Mouse (Mus musculus): Measurements from ENCODE around the gene Ufl1. TPM values are rescaled to one million over a fixed set of nuclear protein-coding genes. Genes with fewer than 3 reads are reported as not detected.
"Not testable (repeated sequence)": the region's sequence is repeated elsewhere in the genome, so short reads cannot be mapped to it uniquely, and the experiment has no call there.

The Ufl1 gene
- 10 to 100 TPM; 30.8 to 41.0 TPM for total RNA-seq (2021)
- long read RNA-seq, experiment 1, full-length matches to known transcripts: 19 of 30 reads
- long read RNA-seq, experiment 1, partial matches to known transcripts: 5 of 30 reads
- long read RNA-seq, experiment 1, other reads (novel, unspliced or antisense): 6 of 30 reads
- long read RNA-seq, experiment 2, full-length matches to known transcripts: 4 of 8 reads
- long read RNA-seq, experiment 2, partial matches to known transcripts: 0 of 8 reads
- long read RNA-seq, experiment 2, other reads (novel, unspliced or antisense): 4 of 8 reads

DNA sequence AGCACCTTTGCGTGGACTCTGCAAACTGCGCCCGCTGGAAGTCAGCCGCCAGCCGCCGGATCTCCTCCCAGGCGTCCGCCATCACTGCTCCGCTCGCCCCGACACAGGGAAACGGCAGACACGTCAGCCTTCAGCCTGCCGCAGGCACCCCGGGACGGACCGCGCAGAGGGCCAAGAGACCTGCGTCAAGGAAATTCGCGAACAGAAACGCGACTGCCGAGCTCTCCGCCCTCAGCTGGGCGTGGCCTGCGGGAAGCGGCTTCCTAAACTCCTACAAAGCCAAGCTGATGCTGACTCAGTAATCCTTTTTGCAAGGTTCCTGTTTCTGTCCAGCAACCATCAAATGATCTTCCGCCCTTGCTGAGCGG lies at the start of gene Ufl1:
Gene Ufl1, minus strand, starts transcription at position 151 of the 368 bp plus-strand sequence.
- peak; percentile 99 for DNase-seq

DNA sequence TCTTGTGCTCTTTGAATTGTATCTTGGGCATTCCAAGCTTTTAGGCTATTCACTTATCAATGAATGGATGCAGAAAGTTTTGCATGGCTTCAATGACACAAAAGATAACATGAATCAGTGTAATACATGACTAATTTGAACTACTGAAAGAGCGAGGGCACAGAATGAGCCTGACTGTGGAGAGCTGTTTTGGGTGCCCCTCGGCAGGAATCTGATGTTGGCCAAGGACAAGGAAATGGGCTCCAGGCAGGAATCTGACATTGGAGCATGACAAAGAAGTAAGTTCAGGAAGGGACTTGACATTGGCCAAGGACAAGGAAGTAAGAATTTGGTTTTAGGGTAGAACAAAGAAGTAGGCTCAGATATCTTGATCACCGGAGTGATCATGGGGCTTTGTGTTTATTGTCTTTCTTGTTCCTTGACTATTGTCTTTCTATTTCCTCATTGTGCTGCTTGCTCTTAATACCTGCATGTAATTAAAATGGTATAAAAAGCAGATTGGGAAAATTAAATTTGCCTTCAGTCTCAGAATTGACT lies 44.1 kb upstream of the Ufl1 start:
- DNase-seq: no peak

DNA sequence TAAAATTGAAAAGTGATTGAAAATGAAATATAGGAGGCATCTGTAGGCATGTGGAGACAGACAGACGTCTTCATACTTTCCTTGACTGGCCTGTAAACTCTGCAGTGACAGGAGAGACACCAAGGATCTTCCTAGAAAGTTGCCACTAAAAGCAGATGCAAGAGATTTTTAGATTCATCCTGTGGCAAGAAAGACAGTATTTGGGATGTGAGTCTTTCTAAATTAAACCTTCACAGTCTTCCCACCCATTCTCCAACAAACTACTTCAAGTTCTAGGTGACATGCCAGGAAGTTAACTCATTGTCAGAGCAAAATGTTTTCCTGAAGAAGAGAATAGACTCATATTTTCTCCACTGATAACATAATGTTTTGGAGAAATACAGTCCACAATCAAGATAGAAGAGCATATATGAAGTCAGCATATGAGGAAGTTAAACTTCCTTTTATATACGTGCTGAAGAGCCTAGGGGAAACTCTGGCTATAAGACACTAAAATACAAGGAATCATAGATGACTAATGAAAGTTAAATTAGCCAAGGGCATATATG lies 41.1 kb upstream of the Ufl1 start:
- DNase-seq: no peak

DNA sequence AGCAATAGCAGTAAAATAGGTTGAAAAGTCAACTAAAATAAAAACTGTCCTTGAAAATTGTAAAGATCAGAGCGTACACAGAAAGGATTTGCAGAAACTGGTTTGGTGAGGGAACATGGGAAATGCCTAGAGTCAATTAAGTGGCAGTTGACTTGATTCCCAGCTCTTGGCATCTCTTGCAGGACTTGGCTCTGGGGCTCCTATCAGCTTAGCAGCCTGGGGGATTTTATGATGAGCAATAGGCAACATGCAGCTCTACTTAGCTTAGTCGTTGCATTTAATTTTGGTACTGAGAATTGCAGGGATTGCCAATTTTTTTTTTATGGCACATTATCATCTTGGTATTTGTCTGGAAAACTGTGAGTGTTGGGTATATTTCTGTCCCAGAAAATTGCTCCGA lies 32.1 kb upstream of the Ufl1 start:
- no peak for DNase-seq

DNA sequence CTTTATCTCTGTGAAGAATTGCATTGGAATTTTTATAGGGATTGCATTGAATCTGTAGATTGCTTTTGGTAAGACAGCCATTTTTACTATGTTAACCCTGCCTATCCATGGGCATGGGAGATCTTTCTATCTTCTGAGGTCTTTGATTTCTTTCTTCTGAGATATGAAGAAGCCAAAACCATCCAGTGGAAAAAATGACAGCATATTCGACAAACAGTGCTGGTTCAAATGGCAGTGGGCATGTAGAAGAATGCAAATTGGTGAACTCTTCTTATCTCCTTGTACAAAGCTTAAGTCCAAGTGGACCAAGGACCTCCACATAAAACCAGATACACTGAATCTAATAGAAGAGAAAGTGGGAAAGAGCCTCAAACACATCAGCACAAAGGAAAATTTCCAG lies 3.4 kb upstream of the Ufl1 start:
- DNase-seq: not testable (repeated sequence)

DNA sequence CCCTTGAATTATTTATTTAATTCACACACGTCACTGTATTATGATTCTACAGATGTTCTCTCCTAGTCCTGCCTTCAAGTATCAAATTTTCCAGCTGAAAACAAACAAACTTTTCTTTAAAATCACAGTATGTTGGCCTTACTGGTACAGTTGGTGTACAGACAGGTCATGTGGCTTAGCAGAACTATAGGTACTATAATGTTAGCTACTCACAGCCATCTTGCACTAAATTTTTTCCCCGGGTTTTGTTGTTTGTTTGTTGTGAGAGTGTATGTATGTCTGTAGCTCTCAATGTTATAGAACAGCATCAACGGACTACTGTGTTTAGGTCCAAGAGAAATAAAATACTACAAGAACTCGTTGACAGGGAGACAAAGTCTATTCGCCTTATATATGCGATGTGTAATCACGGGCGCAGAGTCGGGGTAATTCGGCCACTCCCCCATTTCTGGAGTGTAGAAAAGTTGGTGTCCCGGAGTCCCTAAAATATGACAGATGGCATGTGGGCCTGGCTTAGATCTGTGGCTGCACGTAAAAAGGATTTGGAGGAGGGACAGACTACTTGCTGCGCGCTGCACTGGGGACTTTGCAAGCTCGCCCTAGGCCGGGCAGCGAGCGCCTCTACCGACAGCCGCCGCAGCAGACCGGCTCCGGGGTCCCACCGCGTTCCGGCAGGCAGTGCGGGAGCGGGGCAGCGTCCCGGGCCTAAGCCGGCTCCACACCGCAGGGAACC lies 517 bp downstream of the Ufl1 start:
- no peak for DNase-seq

DNA sequence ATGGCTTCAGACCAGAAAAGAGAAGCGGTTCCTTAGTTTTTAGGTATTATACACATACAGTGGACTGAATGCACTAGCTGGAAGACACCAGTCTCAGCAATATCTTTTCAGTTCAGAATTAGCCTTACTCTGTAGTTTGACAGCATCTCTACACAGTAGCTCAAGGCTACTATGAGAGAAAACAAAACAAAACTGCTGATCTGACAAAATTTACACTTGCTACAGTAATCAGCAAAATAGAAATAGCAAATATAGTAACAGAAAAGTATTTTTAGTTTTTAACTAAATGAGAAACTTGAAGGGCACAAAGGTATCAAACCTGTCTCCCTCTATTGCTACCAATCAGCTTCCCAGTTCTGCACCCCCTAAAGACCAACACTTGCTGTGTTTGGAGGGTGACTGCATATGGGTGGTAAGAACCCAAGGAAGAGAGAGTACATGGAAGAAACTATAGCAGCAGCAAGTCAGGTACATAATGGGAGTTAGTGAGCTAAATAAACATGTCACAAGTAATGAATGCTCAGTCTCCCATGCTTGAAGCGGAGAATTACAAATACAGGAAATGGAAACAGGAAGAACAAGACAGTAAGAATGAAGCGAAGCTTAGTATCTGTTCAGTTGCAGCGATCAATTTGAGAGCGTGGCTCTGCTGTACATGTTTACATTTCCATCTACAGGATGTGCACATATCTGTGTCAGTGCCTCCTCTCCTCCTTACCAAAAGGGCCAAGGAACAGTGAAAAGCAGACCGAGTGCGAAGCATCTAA lies 8.6 kb downstream of the Ufl1 start:
- DNase-seq: no peak

DNA sequence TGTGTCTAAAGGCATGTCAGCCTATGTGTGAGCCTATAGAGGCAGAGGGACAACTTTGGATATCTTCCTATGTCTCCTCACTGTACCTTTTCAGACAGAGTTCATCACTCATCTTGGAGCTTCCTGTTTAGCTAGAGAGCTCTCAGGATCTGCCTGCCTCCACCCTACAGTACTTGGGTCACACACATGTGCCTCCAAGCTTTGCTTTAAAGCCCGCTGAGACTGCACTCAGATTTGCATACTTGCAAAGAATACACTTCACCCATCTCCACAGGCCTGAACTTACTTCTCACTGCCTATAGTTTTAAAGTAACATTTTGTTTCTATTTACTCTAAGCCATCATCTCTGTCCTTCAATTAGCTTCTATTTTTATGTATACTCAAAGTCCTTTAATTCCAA lies 9.7 kb downstream of the Ufl1 start:
- no peak for DNase-seq

DNA sequence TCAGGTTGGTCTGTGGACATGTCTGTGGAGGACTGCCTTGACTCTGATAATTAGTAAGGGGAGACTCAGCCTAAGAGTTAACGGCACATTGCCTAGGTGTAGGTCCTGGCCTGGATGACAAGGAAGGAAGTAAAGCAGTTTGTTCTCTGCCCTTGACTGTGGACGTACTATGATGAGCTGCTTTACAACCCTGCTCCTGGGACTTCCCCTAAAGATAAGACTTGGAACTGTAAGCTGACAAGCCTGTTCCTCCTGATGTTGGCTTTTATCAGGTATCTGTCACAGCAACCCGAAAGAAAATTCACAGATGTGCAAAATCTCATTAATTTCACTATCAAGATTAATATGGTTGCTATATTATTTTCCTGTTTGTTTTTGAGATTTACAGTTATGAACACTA lies 14.5 kb downstream of the Ufl1 start:
- DNase-seq: no peak

DNA sequence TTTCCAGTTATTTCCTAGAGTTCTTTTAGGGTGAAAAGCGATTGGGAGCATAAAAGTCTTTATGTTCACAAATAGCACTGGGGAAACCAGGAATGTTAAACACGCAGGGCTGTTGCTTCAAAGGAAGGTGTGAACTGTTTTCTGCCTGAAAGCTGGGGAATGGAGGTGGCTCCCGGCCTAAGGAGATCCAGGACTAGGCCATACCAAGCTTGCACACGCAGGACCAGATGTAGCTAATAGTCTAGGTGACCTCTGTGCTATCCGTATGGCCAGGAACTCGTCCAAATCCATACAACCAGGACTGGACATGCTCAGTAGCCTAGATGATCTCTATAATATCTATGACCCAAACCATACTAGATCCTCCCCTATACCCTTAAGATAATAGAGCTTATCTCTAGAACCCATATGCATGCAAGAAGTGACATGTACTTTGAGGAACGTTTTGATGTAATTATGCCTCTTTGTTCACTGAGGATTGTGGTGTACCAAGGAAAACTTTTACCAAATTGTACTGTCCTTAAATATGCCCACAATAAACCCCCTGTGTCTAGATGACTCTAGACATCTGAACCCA lies 23.7 kb downstream of the Ufl1 start:
- no peak for DNase-seq

DNA sequence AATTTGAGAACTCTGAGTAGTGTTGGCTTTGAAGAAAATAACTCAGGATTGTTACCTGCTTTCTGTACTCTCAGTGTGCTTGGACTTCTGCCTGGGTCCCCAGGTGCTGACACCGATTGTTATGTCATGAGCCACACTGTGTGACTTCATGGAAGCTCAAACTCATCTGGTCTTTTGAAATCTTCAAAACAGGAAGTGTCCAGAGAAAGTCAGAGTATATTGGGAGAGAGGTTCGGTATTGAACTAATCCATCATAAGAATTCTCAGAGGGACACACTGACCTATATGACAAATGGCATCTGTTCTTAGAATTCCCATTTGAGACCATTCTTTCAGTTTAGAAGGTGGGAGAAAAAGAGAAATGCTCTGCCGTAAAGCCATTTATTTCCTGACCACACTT lies 38.8 kb downstream of the Ufl1 start, which contains the start of gene Fhl5:
Gene Fhl5, minus strand, starts transcription at position 101 of the 400 bp plus-strand sequence.
- DNase-seq: no peak

DNA sequence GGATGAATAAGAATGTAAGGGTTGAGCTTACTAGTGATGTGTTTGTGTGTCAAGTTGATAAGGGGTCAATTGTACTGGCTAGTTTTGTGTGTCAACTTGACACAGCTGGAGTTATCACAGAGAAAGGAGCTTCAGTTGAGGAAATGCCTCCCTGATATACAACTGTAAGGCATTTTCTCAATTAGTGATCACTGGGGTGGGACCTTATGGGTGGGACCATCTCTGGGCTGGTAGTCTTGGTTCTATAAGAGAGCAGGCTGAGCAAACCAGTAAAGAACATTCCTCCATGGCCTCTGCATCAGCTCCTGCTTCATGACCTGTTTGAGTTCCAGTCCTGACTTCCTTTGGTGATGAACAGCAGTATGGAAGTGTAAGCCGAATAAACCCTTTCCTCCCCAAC lies 46.0 kb downstream of the Ufl1 start:
- DNase-seq: not testable (repeated sequence)

DNA sequence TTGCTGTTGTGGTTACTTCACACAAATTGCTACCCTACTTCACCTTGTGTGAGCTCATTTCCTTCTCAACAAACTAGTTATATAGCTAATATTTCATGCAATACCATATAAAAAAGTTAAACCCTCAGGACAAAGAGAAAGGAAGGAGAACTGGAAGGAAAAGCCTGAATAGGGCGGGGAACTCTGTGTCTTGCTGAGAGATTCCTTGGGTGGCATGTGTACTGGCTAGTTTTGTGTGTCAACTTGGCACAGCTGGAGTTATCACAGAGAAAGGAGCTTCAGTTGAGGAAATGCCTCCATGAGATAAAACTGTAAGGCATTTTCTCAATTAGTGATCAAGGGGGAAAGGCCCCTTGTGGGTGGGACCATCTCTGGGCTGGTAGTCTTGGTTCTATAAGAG lies 47.9 kb downstream of the Ufl1 start:
- not testable (repeated sequence) for DNase-seq

DNA sequence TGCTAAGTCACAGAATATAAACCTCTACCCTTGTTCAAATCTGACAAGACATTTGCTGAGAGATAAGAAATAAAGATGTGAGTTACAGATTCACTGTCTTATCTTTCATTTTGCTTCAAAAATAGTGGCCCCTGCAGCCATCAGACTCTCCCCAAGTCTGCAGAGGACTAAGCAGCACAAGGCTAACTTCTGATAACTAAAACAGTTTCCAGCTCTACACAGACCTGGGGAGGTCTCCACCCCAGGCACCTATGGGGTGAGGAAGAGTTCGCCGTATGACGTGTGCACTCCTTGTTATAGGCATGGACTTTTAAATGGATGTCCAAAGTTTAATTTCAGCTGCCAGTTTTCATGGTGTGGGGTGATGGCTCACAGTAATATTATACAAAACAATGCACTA lies 49.1 kb downstream of the Ufl1 start:
- no peak for DNase-seq

DNA sequence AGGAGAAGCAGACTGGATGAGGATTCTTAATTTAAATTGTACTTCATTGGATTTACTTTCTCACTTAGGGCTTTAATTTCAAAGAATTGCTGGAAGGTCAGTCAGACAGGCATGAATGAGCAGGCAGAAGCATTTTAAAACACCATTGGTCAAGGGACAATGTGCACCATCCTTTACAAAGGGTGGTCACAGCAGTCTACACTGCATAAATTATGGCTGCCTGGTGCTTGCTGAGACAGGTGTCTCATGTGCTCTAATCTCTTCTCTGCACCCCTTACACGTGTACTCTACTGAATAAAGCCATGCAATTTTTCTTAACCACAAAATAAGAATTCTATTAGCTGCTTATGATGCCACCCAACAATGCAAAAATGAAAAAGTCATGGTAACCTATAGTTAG lies 54.1 kb downstream of the Ufl1 start:
- no peak for DNase-seq

DNA sequence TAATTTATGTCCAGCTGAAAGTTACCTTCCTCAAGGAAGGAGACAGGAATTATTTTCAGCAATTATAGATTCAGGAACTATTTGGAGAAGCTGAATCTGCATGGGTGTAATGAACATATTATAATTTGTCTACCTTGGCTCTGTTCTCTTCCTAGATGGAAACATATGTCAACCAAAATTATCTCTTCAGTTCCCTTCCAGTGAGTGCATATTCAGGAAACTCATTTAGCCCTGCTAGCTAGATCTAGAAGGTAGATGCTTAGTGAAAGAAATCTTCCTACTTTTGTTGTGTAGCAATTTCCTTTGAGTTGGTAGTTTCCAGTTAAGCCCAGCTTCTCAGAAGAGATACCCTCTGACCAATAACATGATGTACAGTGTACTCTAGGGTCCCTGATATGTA lies 59.7 kb downstream of the Ufl1 start:
- DNase-seq: no peak

DNA sequence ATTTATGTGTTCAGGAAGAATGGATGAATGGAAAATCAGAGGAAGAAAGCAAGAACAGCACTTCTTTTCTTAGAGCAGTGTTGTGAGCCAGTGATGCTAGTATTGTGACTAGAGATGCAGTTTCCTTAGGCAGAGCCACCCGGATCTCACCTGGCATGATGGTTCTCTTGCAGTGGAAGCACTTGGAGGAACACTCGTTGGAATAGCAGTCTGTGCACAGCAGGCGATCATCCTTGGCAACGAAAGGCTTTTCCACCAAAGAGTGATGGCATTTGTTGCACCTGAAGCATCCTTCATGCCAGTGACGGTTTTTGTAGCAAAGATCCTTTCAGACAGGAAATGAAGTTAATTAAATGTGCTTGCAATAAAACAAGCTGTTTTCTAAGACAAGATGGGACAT lies 68.2 kb downstream of the Ufl1 start:
- DNase-seq: no peak

DNA sequence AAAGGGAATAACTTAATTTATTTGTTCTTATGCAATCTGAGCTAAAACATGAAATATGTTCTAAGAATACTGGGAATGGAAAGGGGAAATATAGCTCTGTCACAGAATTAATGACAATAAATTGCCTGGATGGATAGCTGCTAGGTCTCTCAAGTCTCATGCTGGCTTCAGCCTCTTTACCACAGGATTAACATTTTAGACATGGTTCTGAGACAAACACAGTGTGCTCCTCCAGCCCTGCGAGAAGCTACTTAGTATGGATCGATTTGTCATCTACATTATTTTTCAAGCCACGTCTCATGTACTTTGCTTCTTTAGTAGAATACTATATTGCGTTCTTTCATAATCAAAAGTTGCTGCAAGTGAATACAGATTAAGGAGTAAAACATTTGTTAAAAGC lies 75.5 kb downstream of the Ufl1 start:
- DNase-seq: no peak
